Mouse (Mus musculus): Measurements from ENCODE around the gene Diablo.

DNA sequence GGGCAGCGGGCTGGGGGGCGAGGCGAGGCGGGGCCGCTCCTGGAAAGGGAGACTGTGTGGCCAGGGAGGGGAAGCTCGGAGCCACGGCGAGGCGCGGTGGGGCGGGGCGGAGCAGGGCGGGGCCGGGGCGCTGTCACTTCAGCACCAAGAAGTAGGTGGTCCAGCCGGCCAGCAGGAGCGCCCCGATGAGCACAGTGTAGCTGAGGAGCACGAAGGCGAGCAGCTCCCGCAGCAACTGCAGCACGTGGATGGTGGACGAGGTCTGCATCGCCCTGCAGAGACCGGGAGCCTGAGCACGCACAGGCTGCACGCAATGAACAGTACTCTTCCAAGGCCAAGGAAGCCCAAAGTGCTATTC, 396 bp upstream of the Diablo start:
- TF ChIP-seq POLR2A (IDR thresholded peaks at IDR 0.05; ENCODE audit: insufficient read depth, low read length): no peak
- TF ChIP-seq CTCF (IDR thresholded peaks at IDR 0.05; ENCODE audit: low read depth, low read length): no peak
- TF ChIP-seq EP300 (IDR thresholded peaks at IDR 0.05; ENCODE audit: insufficient read depth, low read depth, low read length): no peak
